Mouse (Mus musculus): ENCODE measurements around the gene Dnah7a.
"Not testable (repeated sequence)": the region's sequence is repeated elsewhere in the genome, so short reads cannot be mapped to it uniquely, and the experiment has no call there.

Gene Dnah7a

DNA sequence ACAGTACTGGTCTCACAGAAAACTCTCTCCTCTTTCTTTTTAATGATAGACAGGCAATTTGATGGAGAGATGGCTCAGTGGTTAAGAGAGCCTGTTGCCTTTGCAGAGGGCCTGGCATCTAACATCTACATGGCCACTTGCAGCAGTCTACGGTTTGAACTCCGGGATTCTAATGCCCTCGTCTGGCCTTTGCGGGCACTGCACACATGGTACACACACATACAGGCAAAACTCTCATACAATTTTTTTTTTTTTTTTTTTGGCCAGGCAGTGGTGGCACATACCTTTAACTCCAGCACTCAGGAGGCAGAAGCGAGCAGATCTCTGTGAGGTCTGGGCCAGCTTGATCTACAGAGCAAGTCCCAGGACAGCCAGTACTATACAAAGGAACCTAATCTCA, 2.4 kb downstream of the Dnah7a start:
- DNase-seq (ENCODE audit: low read depth, low spot score): no peak

DNA sequence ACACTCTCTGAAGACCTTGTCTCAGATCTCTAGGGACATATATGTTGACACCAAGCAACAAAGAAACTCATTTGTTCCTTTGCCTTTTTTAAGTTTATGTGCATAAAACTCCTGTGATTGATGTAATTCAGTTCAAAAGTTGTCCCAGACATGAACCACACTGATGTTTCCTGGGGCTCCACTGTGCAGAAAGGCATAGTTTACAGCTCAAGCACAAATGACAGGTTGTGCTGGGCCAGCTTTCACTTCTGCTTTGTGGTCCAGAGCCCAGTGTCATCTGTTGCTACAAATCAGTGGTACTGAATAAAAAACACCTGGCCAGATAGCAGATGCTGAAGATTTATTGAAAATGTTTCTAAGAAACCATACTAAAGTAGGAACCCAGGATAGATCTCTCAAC, 42.3 kb downstream of the Dnah7a start:
- not testable (repeated sequence) for DNase-seq (ENCODE audit: low read depth, low spot score)

DNA sequence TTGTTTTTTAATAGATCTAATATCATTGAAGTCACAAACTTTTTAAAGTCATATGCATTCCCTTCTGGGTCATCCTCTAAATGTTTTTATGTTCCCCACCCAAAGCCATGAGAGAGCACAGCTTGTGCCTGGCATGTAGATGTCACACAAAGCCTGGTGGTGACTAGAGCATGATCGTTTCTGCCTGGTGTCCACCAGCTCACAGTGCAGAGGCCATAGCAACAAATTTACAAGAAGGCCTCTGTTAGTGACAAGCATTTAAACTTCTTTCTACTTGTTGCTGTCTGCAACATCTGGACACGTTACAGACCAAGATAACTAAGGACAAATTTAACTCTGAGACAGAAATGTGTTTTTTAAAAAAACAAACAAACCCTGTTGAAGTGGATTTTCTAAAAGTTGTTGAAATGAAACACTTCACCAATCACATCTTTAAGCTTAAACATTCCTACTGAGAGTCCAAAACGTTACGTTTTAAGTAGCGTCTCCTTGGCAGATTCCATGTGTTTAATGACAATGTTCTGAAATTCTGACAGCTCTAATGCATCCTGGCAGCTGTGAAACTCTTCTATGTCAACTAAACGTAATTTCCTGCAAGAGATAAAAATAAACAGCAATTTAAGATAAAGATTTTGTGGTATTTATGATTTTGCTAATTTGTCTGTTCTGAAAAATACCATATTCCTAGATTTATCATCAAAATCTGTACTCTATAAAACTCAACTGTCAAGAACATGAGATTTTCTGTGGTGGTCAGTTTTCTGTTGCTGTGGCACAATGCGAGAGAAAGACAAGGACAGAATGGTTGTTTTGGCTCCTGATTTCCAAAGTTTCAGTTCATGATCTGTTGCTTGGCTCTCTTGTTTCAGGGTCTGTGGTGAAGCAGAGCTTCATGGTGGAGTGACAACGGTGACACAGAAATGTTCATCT, 66.5 kb downstream of the Dnah7a start:
- no peak for DNase-seq (ENCODE audit: low read depth, low spot score)

DNA sequence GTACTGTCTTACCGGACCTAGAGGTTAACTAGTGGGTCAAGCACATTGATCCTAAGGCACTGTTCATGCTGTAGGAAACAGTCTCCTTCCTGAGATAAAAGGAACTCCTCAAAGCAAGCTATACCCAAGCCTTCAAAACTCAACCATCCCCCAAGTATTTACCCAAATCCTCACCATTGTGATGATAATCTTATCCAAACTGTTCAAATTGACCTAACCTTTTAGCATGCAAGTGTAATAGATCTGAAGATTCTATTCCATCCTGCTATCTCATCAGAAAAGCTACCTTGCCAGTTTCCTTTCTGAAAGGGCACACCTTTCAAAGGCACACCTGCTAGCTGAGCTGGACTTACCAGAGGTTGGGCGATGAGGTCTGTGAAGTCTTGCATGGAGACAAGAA, 70.9 kb downstream of the Dnah7a start:
- DNase-seq (ENCODE audit: low read depth, low spot score): not testable (repeated sequence)

DNA sequence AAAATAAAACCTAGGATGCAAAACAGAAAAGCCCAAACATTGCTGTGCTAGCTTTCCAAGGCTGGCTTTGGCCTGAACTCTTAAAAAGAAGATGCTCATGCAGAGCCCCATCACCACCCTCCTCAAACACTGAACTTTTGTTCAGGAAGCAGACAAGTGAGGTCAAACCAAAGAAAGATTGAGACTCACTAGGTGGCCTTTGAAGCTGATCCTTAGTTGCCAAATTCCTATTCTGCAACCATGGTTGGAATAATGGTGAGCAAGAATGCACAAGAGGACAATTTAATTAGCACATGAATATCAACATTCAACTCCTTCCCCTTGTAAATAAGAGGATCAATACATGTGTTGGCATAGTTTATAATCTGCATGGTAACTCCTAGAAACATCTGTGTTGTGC, 74.5 kb downstream of the Dnah7a start:
- not testable (repeated sequence) for DNase-seq (ENCODE audit: low read depth, low spot score)

DNA sequence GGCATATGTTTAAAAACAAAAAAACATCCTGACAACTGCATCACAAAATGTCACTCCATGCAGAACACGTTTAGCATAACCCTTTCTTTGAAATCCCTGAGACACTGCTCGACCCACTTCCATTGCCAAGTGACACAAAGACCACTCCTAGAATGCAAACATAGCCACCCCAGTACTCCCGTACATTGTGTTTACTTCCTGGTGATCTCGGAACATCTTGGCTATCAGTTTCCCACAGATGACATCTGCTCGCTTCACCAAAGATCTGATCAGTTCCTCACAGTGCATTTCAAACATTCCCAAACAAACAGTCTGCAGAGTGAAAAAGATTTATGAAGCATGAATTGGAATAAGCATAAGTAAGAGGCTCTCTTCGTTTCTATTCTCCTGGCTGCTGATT, 76.6 kb downstream of the Dnah7a start:
- DNase-seq (ENCODE audit: low read depth, low spot score): no peak

DNA sequence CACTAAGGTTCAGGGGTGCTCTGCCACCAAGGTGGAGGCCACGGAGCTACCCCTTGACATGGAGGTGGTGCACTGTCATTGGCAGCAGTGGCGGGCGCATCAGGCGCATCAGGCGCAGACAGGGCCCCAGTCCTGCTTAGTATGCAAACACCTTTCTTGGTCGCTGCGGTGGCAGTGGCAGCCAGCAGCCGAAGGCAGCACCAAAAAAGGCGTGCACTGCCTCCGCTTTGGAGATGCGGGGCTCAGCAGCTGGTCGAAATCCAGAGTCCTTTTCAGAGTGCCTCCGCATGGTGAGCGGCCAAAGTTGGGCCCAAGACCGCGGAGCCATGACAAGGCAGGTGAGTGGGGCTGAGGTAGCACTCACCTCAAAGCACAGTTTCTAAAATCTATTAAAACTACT, 93.1 kb downstream of the Dnah7a start:
- no peak for DNase-seq (ENCODE audit: low read depth, low spot score)

DNA sequence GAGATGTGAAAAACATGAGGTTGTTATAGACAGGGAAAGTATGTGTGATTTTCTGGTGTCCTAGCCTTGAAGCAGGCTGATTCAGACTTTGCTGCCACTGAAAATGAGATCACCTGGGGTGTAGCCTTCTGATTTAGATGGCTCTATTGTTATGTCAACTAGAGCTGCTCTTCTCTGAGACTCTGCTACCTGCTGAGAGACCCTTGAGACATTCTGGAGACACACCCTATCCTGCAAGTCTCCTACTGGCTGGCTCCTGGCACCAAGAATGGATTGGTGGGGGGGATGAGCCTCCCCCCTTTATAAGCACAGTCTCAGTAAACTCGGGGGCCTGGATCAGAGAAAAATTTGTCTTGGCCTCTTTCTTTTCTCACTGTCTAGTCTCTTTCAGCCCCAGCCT, 125.3 kb downstream of the Dnah7a start:
- DNase-seq (ENCODE audit: low read depth, low spot score): not testable (repeated sequence)

DNA sequence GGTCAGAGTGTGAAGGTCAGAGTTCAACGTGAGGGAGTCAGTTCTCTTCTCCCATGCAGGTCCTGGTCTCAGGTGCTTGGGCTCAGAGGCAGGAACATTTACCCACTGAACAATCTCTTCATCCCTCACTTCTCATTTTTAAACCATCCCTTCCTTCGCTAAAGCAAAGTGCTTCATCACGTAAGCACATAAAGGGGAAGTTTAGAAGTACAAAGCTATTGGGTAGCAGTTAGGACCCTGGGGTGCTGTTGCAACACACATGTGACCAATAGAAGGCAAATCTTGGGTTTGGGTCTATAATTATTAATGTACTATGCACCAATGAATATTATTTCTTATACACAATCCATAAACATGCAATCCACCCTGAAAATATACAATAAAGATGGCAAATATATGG, 148.7 kb downstream of the Dnah7a start:
- DNase-seq (ENCODE audit: low read depth, low spot score): not testable (repeated sequence)

DNA sequence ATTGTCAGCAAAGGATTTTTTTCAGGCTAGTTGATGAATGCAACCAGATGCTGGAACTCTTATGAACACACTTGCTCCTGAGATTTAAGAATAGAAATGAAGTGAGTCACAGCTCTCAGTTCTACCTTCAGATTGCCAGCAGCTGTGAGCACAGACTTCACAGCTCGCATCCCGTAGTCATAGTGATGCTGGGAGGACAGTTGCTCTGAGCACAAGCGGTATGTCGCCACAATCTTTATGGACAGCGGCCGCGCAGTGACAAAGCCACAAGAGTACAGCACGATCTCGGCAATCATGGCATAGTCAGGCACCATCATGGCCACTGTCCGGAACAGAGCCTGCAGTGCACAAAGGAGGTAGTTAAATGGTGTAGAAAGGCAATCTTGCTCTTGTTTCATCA, 159.6 kb downstream of the Dnah7a start:
- not testable (repeated sequence) for DNase-seq (ENCODE audit: low read depth, low spot score)

DNA sequence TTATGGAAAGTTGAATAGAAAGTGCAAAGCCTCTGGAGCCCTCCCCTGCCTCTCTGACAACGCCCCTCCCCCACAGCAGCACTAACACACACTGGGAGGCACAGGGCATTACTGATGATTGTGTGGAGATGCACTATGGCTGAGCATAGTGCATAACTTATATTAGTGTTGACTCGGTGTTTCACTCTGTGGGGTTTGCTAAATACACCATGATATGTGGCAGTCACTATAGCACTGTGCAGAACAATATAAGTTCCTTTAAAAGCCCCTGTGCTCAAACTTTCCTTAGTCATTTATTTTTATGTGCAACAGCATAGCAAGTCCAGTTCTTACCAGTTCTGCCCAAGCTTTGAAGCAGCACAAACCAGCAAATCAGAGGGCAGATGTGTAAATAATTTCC, 168.2 kb downstream of the Dnah7a start:
- DNase-seq (ENCODE audit: low read depth, low spot score): not testable (repeated sequence)

DNA sequence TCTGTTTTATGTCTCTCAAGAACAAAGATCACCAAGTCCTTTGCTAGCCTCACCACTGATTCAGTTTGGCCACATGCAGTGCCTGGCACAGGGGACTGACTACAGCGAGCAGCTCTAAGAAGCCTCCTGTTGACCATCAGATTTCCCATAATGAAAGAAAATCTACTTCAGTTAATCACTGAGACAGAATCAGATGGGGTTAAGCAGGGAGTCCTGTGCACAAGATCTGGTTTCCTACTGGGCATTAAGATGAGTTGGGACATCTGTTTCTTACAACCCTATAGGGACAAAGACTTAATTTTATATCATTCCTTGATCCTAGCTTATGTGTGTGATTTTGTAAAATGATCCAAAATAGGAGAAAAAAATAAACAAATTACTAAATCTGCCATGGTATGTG, 171.8 kb downstream of the Dnah7a start:
- DNase-seq (ENCODE audit: low read depth, low spot score): not testable (repeated sequence)

DNA sequence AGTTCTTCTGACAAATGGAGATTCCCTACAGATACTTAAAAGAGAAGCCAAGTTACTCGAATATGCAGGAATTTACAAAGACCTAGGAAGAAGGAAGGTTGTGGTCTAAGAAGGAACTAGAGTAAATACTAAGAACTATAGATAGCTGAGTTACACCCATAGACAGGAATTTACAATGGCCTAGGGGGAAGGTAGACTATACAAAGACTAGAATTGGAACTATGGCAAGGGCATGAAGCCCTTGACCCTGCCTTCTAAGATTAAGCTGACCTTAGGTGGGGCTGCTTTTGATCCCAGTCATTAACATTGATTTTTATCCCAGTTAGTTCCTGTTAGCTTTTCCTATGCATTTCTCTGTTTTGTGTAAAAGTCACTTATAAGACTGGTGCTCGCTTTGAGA, 180.6 kb downstream of the Dnah7a start:
- DNase-seq (ENCODE audit: low read depth, low spot score): not testable (repeated sequence)

DNA sequence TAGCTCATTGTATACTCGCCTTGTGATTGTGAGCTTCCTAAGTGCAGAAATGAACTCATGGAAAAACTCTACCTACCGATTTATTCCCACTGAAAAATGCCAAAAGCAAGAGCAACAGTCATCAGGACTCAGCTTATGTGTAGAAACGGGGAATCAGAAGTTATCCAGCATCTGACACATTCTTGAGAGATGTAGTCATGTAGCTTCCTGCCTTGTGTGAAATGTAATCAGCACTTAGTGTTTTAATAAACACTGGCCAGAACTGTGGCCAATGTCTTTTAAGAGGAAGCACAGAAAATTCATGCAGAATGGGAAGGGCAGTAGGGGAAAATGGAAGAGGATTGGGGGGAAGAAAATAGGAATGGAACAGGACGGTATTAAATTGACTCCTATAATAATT, 232.9 kb downstream of the Dnah7a start:
- DNase-seq (ENCODE audit: low read depth, low spot score): no peak

DNA sequence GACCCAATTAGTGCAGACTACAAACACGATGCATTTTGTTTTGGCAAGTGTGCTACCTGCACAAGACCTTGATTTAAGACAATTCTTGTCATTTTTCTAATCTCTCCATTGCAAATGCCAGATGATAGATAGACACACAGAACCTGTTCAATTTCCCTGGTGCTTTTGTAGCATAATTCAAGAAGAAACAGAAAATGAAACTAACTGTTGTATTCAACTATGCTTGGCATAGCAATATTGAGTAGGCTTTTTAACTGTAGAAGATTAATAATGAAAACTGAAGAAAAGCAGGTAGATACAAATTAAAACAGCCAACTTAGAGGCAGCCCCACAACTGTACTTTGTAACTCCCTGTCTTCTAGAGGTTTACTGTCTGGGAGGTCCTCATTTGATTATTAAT, 234.5 kb downstream of the Dnah7a start:
- DNase-seq (ENCODE audit: low read depth, low spot score): not testable (repeated sequence)

DNA sequence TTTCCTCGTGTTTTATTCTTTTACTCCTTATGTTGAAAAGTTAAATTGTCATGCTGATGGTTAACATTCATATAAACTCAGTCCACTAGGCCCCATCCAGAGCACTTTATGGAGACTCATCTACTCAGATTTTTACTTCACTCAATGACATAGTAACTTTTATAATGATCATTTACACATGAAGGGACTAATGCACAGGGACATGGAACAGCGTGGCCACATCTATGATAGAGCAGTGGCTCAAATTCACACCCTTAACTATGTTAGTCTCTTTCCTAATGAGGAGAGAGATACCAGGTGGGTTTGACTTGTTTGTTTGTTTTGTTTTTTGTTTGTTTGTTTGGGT, 239.3 kb downstream of the Dnah7a start:
- no peak for DNase-seq (ENCODE audit: low read depth, low spot score)

DNA sequence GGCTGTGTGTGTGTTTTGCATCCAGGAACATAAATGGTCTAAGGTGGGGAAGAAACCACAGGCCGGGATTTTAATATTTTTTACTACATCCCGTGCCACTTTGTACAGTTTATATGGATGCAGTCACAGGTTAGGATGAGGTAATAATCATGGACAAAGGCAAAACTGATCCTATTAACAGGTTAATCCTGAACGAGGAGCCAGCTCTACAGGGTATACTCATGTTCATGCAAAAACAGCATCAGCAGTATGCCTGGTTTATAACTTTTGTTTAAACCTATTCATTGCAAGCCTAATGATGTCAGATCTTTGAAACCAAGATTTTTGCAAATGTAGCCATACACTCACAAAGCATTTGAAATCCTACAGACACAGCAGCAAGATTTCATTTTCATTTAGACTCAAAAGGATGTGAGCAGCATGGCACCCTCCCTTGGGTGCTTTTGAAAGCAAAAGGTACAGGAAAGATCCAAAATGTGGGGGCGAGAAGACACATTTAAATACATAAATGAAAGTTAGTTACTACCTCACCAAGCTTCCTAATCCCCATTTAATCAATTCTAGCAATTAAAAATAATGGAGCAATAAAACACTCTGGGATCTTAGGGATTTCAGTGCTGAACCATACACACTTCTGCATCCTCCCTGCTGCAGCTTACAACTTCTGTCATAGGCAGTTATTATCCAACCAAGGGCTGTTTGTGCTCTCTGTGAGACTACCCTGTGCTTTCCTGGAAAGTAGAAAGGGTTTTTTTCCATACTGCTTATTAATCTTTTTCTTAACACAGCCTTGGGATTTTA, 239.9 kb downstream of the Dnah7a start:
- DNase-seq (ENCODE audit: low read depth, low spot score): not testable (repeated sequence)

DNA sequence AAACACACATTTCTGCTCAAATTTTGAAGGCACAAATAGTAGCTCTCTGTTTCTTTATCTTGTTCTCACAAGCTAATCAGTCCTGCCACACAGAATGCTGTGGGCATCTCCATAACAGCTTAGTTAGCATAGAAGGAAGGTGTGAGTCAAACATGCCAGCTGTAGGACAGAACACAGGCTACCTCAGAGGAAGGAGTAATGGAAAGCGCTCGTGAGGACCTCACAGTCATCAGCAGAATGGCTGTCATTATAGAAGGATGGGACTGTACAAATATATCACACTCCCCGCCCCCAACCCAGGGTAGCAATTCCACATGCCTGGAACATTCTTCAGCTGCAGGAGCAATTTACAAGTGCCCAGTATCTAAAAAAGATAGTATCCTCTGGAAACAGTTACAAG, 267.4 kb downstream of the Dnah7a start:
- DNase-seq (ENCODE audit: low read depth, low spot score): not testable (repeated sequence)

DNA sequence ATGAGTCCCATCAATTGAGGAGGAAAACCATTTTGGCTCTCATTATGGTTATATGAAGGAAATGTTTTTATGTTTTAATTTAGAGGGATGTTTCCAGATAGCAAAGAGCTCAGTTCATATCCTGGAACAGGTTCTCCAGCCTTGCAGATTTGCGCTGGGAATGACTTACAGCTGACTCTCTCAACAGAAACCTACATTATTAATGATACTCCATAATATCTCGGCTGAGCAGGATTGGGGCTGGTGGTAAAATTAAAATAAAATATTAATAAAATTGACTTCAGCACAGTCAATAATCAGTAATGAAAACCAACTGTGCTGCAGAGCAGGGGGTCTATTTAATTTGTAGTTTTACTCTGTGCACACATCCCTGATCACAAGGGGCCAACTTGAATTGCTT, 274.2 kb downstream of the Dnah7a start:
- not testable (repeated sequence) for DNase-seq (ENCODE audit: low read depth, low spot score)

DNA sequence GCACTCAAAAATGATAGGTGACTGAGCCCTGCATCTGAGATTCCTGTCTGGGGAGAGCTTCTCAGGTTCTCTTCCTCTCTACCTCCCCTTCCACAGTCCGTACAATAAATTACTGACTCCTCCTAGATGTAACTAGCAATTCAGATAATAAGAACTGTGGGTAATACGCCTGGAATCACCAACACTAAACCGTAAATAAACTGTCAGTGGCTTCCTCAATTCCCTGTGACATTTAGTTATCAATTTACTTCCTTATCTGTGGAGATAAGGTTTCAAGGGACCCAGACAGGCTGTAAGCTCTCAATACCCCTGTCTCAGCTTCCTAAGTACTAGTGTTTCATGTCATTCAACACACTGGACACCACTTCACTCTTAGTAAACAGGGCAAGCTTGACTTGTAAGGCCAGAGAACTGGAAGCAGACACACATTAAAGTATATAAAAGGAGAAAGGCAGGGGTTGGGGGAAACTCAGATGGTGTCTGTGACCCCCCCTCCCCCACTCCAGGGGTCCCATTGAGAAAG, 300.7 kb downstream of the Dnah7a start:
- DNase-seq (ENCODE audit: low read depth, low spot score): no peak

DNA sequence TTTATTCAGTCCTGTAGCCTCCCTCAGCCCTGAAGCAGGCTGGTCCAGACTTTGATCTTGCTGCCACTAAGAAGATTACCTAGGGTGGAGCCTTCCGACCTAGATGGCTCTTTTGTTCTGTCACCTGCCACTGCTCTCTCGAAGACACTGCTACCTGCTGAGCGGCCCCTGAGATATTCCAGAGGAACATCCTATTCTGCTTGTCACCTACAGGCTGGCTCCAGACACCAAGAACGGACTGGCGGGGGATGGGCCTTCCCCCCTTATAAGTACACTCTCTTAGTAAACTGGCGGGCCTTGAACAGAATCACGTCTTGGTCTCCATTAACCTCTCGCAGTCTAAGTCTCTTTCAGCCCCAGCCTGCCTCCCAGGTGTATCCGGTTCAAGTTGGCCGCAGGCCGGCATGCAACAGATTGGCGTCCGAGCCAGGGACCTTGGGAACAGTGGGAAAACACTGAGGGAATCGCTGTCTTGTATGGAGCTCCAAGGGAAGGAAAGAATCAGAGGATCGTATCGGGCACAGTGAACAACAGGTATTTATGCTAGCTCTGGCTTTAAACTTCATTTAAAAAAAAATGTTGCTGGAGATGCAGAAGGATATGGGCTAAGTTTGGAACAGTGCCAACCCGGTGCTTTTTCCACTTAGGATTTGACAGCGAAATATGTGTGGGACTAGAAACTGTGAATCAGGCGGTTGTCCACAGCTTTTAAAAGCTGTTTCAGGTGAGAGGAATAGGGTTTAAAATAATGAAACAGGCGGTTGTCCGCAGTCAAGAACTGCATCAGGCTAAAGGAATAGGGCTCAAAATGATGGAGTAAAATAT, 312.4 kb downstream of the Dnah7a start:
- not testable (repeated sequence) for DNase-seq (ENCODE audit: low read depth, low spot score)

DNA sequence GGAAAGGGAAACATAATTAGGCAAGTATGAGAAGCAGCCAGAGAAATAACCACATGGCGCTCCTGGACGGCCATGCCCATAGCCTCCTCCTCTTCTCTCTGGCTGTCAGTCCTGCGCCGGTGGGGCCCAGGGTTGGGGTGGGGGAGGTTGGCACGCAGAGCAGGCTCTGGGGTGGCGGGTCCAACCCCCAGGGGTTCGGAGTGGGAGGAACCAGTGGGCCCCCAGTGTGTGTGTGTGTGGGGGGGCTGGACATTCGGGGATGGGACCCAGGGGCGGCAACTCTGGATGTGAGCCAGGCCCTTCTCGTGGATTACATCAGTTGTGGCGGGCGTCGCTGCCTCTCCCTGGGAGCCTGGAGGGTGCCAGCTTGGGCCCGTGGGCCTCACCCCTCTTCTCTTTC, 317.8 kb downstream of the Dnah7a start:
- no peak for DNase-seq (ENCODE audit: low read depth, low spot score)

Data from retina, postnatal 7 days (tissue).